Comparison of ENCODE assay signal across 8 mouse cellular contexts in the genomic region with DNA sequence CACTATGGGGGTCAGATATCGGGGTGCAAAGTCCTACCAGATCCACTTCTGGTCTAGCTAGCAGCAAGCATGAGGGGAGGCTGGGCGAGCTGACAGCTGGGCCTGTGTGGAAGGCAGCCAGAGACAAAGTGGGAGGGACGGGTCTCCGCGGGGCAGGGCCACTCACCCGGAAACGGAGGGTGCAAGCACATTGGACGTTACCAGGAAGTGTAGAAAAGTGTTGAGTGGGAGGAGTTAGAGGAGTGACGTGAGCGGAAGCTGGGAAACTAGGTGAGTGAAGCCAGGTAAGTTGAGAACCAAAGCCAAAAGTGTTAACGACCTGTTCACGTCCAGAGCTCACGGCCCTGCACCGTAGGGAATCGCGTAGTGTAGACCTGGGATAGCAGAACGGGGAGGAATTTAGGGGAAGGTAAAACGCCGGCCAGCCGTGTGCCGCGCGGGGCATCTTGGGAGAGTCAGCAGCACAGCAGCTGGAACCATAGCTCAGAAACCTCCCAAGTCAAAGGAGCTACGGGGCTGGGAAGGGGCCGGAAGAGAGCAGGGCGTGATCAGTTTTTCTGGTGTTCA. TPM values are rescaled to one million over a fixed set of nuclear protein-coding genes. Genes with fewer than 3 reads are reported as not detected.
DNase-seq lines count a peak whose midpoint lies in the region; ATAC-seq lines count a peak whose summit lies in the region.

Gene Zfp51 (plus strand): TSS at position 237 of the 567 bp plus-strand sequence.

- peak within 1 kb of the TSS; percentile 72 for H3K4me2 ChIP-seq in heart, embryonic 14.5 days (ENCODE audit: low read length)
- H3K4me2 ChIP-seq in liver, embryonic 13.5 days, result peak within 1 kb of the TSS; percentile 73
- H3K4me2 ChIP-seq in stomach, embryonic 16.5 days (ENCODE audit: low read depth, low read length), result peak within 1 kb of the TSS; percentile 77

- peak; percentile 87 for DNase-seq in c-Kit-negative CD71-positive TER-119-positive erythroid progenitor cells, embryonic 14.5 days (ENCODE audit: low read depth, low spot score)
- peak; percentile 82 for DNase-seq in fibroblast of lung, adult 2 months (ENCODE audit: low read depth)
- DNase-seq in kidney, postnatal 14 days, result peak; percentile 96
- DNase-seq in liver, embryonic 13.5 days, result peak; percentile 89
- DNase-seq in neural tube, embryonic 10.5 days (ENCODE audit: extremely low spot score, low spot score), result peak; percentile 84

- H3K4me3 ChIP-seq in heart, embryonic 14.5 days (ENCODE audit: control insufficient read depth in 1 of 2, insufficient read depth in 1 of 2, low read depth in 1 of 2, low read length in 2 of 2), result peak within 1 kb of the TSS; percentile 74 to 87
- peak within 1 kb of the TSS; percentile 60 for H3K4me3 ChIP-seq in liver, embryonic 13.5 days (replicated peaks)
- peak within 1 kb of the TSS; percentile 76 for H3K4me3 ChIP-seq in stomach, embryonic 16.5 days (replicated peaks; ENCODE audit: low read length)

- H3K9ac ChIP-seq in heart, embryonic 14.5 days (ENCODE audit: low read length), result peak within 1 kb of the TSS; percentile 62
- peak within 1 kb of the TSS; percentile 52 for H3K9ac ChIP-seq in liver, embryonic 13.5 days
- peak within 1 kb of the TSS; percentile 81 for H3K9ac ChIP-seq in stomach, embryonic 16.5 days (ENCODE audit: low read length)

- H3K27me3 ChIP-seq in heart, embryonic 14.5 days (ENCODE audit: control insufficient read depth, insufficient read depth, low read length), result no peaks in the 10 kb centered on the region
- H3K27me3 ChIP-seq in liver, embryonic 13.5 days, result peaks cover 4% of the 10 kb centered on the region; the same call in 1 of the 2 replicates
- H3K27me3 ChIP-seq in stomach, embryonic 16.5 days (ENCODE audit: control insufficient read depth, insufficient read depth, low read length), result no peaks in the 10 kb centered on the region

- peak within 1 kb of the TSS; percentile 85 to 89 for H3K27ac ChIP-seq in heart, embryonic 14.5 days (replicated peaks in 1 of 2; ENCODE audit: control insufficient read depth in 1 of 2, insufficient read depth in 1 of 2, low read depth in 2 of 2, low read length in 2 of 2)
- peak within 1 kb of the TSS; percentile 84 for H3K27ac ChIP-seq in liver, embryonic 13.5 days
- peak within 1 kb of the TSS; percentile 98 for H3K27ac ChIP-seq in stomach, embryonic 16.5 days (ENCODE audit: low read length)

- peaks cover 2 to 7% of the 10 kb centered on the region in 2 experiments; a peak in 3 of 4 replicates for H3K4me1 ChIP-seq in heart, embryonic 14.5 days (ENCODE audit: control insufficient read depth in 2 of 2, insufficient read depth in 2 of 2, low read length in 2 of 2)
- H3K4me1 ChIP-seq in liver, embryonic 13.5 days (replicated peaks), result peaks cover 11% of the 10 kb centered on the region
- peaks cover 3% of the 10 kb centered on the region; the same call in 1 of the 2 replicates for H3K4me1 ChIP-seq in stomach, embryonic 16.5 days (ENCODE audit: control insufficient read depth, insufficient read depth, low read length)

- H3K36me3 ChIP-seq in heart, embryonic 14.5 days (ENCODE audit: control insufficient read depth, insufficient read depth, low read length), result peaks cover 9% of the 10 kb centered on the region; the same call in 1 of the 2 replicates
- peaks cover 8% of the 10 kb centered on the region for H3K36me3 ChIP-seq in liver, embryonic 13.5 days
- no peaks in the 10 kb centered on the region for H3K36me3 ChIP-seq in stomach, embryonic 16.5 days (ENCODE audit: control insufficient read depth, insufficient read depth, low read length)

- H3K9me3 ChIP-seq in heart, embryonic 14.5 days (ENCODE audit: control insufficient read depth, low read length), result no peaks in the 10 kb centered on the region
- no peaks in the 10 kb centered on the region for H3K9me3 ChIP-seq in liver, embryonic 13.5 days (replicated peaks)
- no peaks in the 10 kb centered on the region for H3K9me3 ChIP-seq in stomach, embryonic 16.5 days (replicated peaks; ENCODE audit: control insufficient read depth, low read length)

- peak; percentile 96 for ATAC-seq in CD4-positive, CD25-positive, alpha-beta regulatory T cell, adult 4 months
- ATAC-seq in heart, embryonic 14.5 days (ENCODE audit: insufficient number of reproducible peaks, insufficient read depth, low FRiP score, low read depth), result peak; percentile 100
- peak; percentile 100 for ATAC-seq in liver, embryonic 13.5 days (ENCODE audit: low read depth)
- peak; percentile 100 for ATAC-seq in stomach, embryonic 16.5 days (ENCODE audit: insufficient read depth, low FRiP score)

- WGBS in heart, embryonic 14.5 days, result under 1% methylated on average over 26 of the region's 26 CpGs
- WGBS in liver, embryonic 13.5 days (ENCODE audit: insufficient replicate concordance), result under 1% methylated on average over 26 of the region's 26 CpGs
- under 1% methylated on average over 26 of the region's 26 CpGs for WGBS in stomach, embryonic 16.5 days

RNA-seq across cellular contexts. Expression of gene Zfp51, which starts in this region (rescaled TPM):
- polyA plus RNA-seq in CD4-positive, CD25-positive, alpha-beta regulatory T cell, adult 4 months (2017; shearing (Covaris generic)), result 10 to 100 TPM; 41.9 to 43.0 TPM
- polyA plus RNA-seq in heart, embryonic 14.5 days (2014; fragmentation: Nextera tagmentation; extraction: Ambion mirVana), result 9.8 and 11.6 TPM in 2 replicates
- polyA plus RNA-seq in liver, embryonic 13.5 days (2015; fragmentation: Nextera tagmentation; extraction: Ambion mirVana), result 6.5 and 7.8 TPM in 2 replicates
- polyA plus RNA-seq in stomach, embryonic 16.5 days (2015; fragmentation: Nextera tagmentation; extraction: Ambion mirVana), result 14.5 and 16.8 TPM in 2 replicates

Comparison
In these comparisons a context has a peak if more than half of its experiments do, and no peak if none do; other contexts are left out.
1. Peak in every context shown above with its lines: DNase-seq, ATAC-seq, H3K4me3 ChIP-seq and H3K27ac ChIP-seq.